Mouse (Mus musculus) CH12.LX (cell line): ENCODE results near the gene Olfr1056. TPM values are rescaled to one million over a fixed set of nuclear protein-coding genes. Genes with fewer than 3 reads are reported as not detected.

Experiments
- DNase-seq: peaks from one replicate; pipeline ENCODE4 v3.0.0-alpha.2; 2013; ENCODE audit errors: extremely low read depth
- H3K27ac ChIP-seq: 2 replicates; pipeline ENCODE4 v1.5.1; 2012; ENCODE audit warnings: low read depth, mild to moderate bottlenecking, control low read depth, moderate library complexity; ENCODE audit not compliant: insufficient read depth
- H3K27me3 ChIP-seq: replicated peaks from 2 replicates; pipeline ENCODE3; 2012; ENCODE audit warnings: inconsistent platforms
- H3K36me3 ChIP-seq, 2 experiments: replicated peaks in 1 of 2; 2 replicates each; pipeline versions ENCODE3 to v1.6.1; 2012; ENCODE audit warnings: inconsistent platforms in 1 of 2, low read length in 1 of 2, mild to moderate bottlenecking in 1 of 2, mixed read lengths in 1 of 2, moderate library complexity in 1 of 2; ENCODE audit not compliant: control insufficient read depth in 1 of 2, insufficient read depth in 1 of 2
- H3K4me1 ChIP-seq, 2 experiments: 2 replicates each; pipeline ENCODE4 v1.6.1; 2012; ENCODE audit warnings: inconsistent platforms in 1 of 2, moderate library complexity in 1 of 2; ENCODE audit not compliant: insufficient read depth in 2 of 2, control insufficient read depth in 1 of 2
- H3K4me2 ChIP-seq: 2 replicates; pipeline ENCODE4 v1.6.1; 2012; ENCODE audit warnings: low read depth, mild to moderate bottlenecking, control low read depth; ENCODE audit not compliant: poor library complexity, insufficient read depth, severe bottlenecking
- H3K4me3 ChIP-seq, 3 experiments: fragments of 150-350 bp in 1 of 3; sonication (generic) in 1 of 3; replicated peaks in 1 of 3; 2 replicates each; pipeline versions ENCODE3 to v1.5.1; 2011 to 2012; ENCODE audit warnings: low read depth in 2 of 3, low read length in 2 of 3, mild to moderate bottlenecking in 2 of 3, moderate library complexity in 2 of 3, control low read depth in 1 of 3, improper control_type of control experiment in 1 of 3, inconsistent platforms in 1 of 3, mixed read lengths in 1 of 3; ENCODE audit not compliant: poor library complexity in 1 of 3
- H3K79me2 ChIP-seq: replicated peaks from 2 replicates; pipeline ENCODE4 v1.6.1; 2012; ENCODE audit warnings: mild to moderate bottlenecking, moderate library complexity; ENCODE audit not compliant: control insufficient read depth, poor library complexity, insufficient read depth, severe bottlenecking; ENCODE audit errors: extremely low read depth
- H3K9ac ChIP-seq: 2 replicates; pipeline ENCODE4 v1.6.1; 2012; ENCODE audit warnings: low read depth, mild to moderate bottlenecking, control low read depth, moderate library complexity; ENCODE audit not compliant: insufficient read depth
- H3K9me3 ChIP-seq: replicated peaks from 2 replicates; pipeline ENCODE3; 2012; ENCODE audit warnings: low read length, inconsistent platforms, mixed read lengths
- BHLHE40 ChIP-seq: IDR thresholded peaks from 2 replicates; pipeline ENCODE4 v1.6.1; 2011; ENCODE audit warnings: mild to moderate bottlenecking, low read depth, low read length, improper control_type of control experiment
- CHD1 ChIP-seq: IDR thresholded peaks from 2 replicates; pipeline ENCODE4 v1.6.1; 2012; ENCODE audit warnings: low read depth, low read length, improper control_type of control experiment, inconsistent platforms
- CHD2 ChIP-seq: IDR thresholded peaks from 2 replicates; pipeline ENCODE4 v1.6.1; 2011; ENCODE audit warnings: low read length, improper control_type of control experiment
- GABPA ChIP-seq: IDR thresholded peaks from 2 replicates; pipeline ENCODE4 v1.6.1; 2012; ENCODE audit warnings: low read depth, low read length, improper control_type of control experiment, inconsistent platforms; ENCODE audit not compliant: insufficient replicate concordance
- JUND ChIP-seq: conservative IDR thresholded peaks from 2 replicates; pipeline ENCODE4 v1.6.1; 2011; ENCODE audit warnings: low read depth, low read length, improper control_type of control experiment
- KAT2A ChIP-seq: IDR thresholded peaks from 2 replicates; pipeline ENCODE4 v1.6.1; 2012; ENCODE audit warnings: low read length, improper control_type of control experiment, inconsistent platforms; ENCODE audit not compliant: insufficient replicate concordance
- MAFK ChIP-seq: IDR thresholded peaks from 2 replicates; pipeline ENCODE4 v1.6.1; 2011; ENCODE audit warnings: low read length, improper control_type of control experiment; ENCODE audit not compliant: insufficient replicate concordance
- MAX ChIP-seq: IDR thresholded peaks from 2 replicates; pipeline ENCODE4 v1.6.1; 2011; ENCODE audit warnings: low read length, improper control_type of control experiment
- MAZ ChIP-seq: IDR thresholded peaks from 2 replicates; pipeline ENCODE4 v1.6.1; 2012; ENCODE audit warnings: low read depth, mild to moderate bottlenecking, inconsistent platforms, low read length, improper control_type of control experiment, moderate library complexity
- MYC ChIP-seq: IDR thresholded peaks from 2 replicates; pipeline ENCODE4 v1.6.1; 2011; ENCODE audit warnings: low read depth, mild to moderate bottlenecking, improper control_type of control experiment, low read length
- NRF1 ChIP-seq: IDR thresholded peaks from 2 replicates; pipeline ENCODE4 v1.6.1; 2014; ENCODE audit warnings: low read depth, mild to moderate bottlenecking, inconsistent platforms, low read length, improper control_type of control experiment, moderate library complexity
- PAX5 ChIP-seq: IDR thresholded peaks from 2 replicates; pipeline ENCODE4 v1.6.1; 2012; ENCODE audit warnings: low read length, inconsistent platforms, mixed read lengths
- RAD21 ChIP-seq: IDR thresholded peaks from 2 replicates; pipeline ENCODE4 v1.6.1; 2011; ENCODE audit warnings: low read depth, mild to moderate bottlenecking, low read length, improper control_type of control experiment, moderate library complexity
- RCOR1 ChIP-seq: conservative IDR thresholded peaks from 2 replicates; pipeline ENCODE4 v1.6.1; 2012; ENCODE audit warnings: low read depth, mild to moderate bottlenecking, inconsistent platforms, low read length, improper control_type of control experiment
- SIN3A ChIP-seq: IDR thresholded peaks from 2 replicates; pipeline ENCODE4 v1.6.1; 2012; ENCODE audit warnings: low read length, improper control_type of control experiment, inconsistent platforms
- TBP ChIP-seq: conservative IDR thresholded peaks from 2 replicates; pipeline ENCODE4 v1.6.1; 2011; ENCODE audit warnings: low read depth, low read length, improper control_type of control experiment
- ZKSCAN1 ChIP-seq: IDR thresholded peaks from 2 replicates; pipeline ENCODE4 v1.6.1; 2012; ENCODE audit warnings: low read depth, inconsistent platforms, low read length, improper control_type of control experiment, borderline replicate concordance
- ZMIZ1 ChIP-seq: IDR thresholded peaks from 2 replicates; pipeline ENCODE4 v1.6.1; 2012; ENCODE audit warnings: low read depth, mild to moderate bottlenecking, inconsistent platforms, low read length, improper control_type of control experiment
- dilution Hi-C: fragments of 300-500 bp; cut with MboI; formaldehyde crosslinking; loops from 2 replicates; pipeline ENCODE4 v1.14.3; 2020; ENCODE audit warnings: low sequenced_read_pairs; ENCODE audit not compliant: extremely low pct_unique_long_range_greater_than_20kb, extremely low pct_ligation_motif_present
- in situ Hi-C: fragments of 300-500 bp; cut with MboI; formaldehyde crosslinking; loops from 3 replicates; pipeline ENCODE4 v1.14.3; 2019; ENCODE audit warnings: low sequenced_read_pairs, low pct_ligation_motif_present, low pct_unique_long_range_greater_than_20kb, mixed read lengths
- polyA plus RNA-seq: library from polyadenylated mRNA; unstranded; fragments of >175 nt; gene quantifications from 2 replicates; pipeline ENCODE4 v1.2.1, GENCODE M21; 2012; ENCODE audit warnings: low read depth; ENCODE audit not compliant: insufficient read length
- total RNA-seq, 2 experiments: library from RNA; depleted of rRNA; stranded (reverse); fragments of 300-350 nt in 1 of 2; fragments of >200 nt in 1 of 2; gene quantifications; 2 replicates each; pipeline ENCODE4 v1.2.3; 2012 to 2014

The Olfr1056 gene
- total and polyA plus RNA-seq, 3 experiments: not detected

- TF ChIP-seq BHLHE40 (no peak), SIN3A (no peak), MYC (no peak), MAX (no peak), CHD2 (no peak), NRF1 (no peak), CHD1 (no peak), RCOR1 (no peak), ZKSCAN1 (no peak), MAZ (no peak), JUND (no peak), RAD21 (no peak), GABPA (no peak), PAX5 (no peak)
- Histone ChIP-seq H3K36me3 (no peaks in the 10 kb centered on the region), H3K4me1 (no peaks in the 10 kb centered on the region), H3K4me3 (no peak within 1 kb of the TSS), H3K9ac (no peak within 1 kb of the TSS), H3K9me3 (peaks cover 7% of the 10 kb centered on the region), H3K27me3 (no peaks in the 10 kb centered on the region), H3K27ac (no peak within 1 kb of the TSS), H3K79me2 (no peaks in the 10 kb centered on the region), H3K4me2 (no peak within 1 kb of the TSS)
- dilution Hi-C loops (no loop called here), in situ Hi-C loops (no loop called here)
- no peak for DNase-seq
Measured at GRCm38 (mm10) chr2:86350184-86350583, 12.1 kb downstream of the Olfr1056 start, which contains the start of gene Olfr1055. Gene Olfr1055 (minus strand): TSS chr2:86350284.

- Histone ChIP-seq H3K9me3 (peaks cover 17% of the 10 kb centered on the region), H3K79me2 (no peaks in the 10 kb centered on the region), H3K27me3 (no peaks in the 10 kb centered on the region), H3K4me1 (no peaks in the 10 kb centered on the region), H3K27ac (no peak within 1 kb of the TSS), H3K9ac (no peak within 1 kb of the TSS), H3K4me2 (no peak within 1 kb of the TSS), H3K36me3 (no peaks in the 10 kb centered on the region), H3K4me3 (no peak within 1 kb of the TSS)
- in situ Hi-C loops (no loop called here), dilution Hi-C loops (no loop called here)
- TF ChIP-seq TBP (no peak), MAX (no peak), MYC (no peak), MAFK (no peak), KAT2A (no peak), RCOR1 (no peak), CHD2 (no peak), ZMIZ1 (no peak)
- no peak for DNase-seq
Measured at GRCm38 (mm10) chr2:86335333-86335732, 26.9 kb downstream of the Olfr1056 start, which contains the start of gene Olfr1054. Gene Olfr1054 (minus strand): TSS chr2:86335433.
